Mouse (Mus musculus) thymus, adult 2 months (tissue): ENCODE measurements at regions not wholly inside any gene's neighbourhood (a gene's known extent, or its start where the extent isn't known, plus 50 kb on each side); places are given as distances from the start of the nearest gene placed in this dataset.

ENCODE experiments used
- CTCF ChIP-seq: fragments of 200-500 bp; IDR thresholded peaks from 2 replicates; pipeline ENCODE4 v1.5.1; 2012; ENCODE audit warnings: mild to moderate bottlenecking, control low read depth, low read length, moderate library complexity, borderline replicate concordance; ENCODE audit not compliant: control insufficient read depth, poor library complexity, insufficient read depth; ENCODE audit errors: extremely low read depth
- POLR2A ChIP-seq: fragments of 200-500 bp; IDR thresholded peaks from 2 replicates; pipeline ENCODE4 v1.6.1; 2012; ENCODE audit warnings: mild to moderate bottlenecking, low read length, control low read depth, moderate library complexity; ENCODE audit not compliant: control insufficient read depth, poor library complexity, insufficient read depth; ENCODE audit errors: extremely low read depth

DNA sequence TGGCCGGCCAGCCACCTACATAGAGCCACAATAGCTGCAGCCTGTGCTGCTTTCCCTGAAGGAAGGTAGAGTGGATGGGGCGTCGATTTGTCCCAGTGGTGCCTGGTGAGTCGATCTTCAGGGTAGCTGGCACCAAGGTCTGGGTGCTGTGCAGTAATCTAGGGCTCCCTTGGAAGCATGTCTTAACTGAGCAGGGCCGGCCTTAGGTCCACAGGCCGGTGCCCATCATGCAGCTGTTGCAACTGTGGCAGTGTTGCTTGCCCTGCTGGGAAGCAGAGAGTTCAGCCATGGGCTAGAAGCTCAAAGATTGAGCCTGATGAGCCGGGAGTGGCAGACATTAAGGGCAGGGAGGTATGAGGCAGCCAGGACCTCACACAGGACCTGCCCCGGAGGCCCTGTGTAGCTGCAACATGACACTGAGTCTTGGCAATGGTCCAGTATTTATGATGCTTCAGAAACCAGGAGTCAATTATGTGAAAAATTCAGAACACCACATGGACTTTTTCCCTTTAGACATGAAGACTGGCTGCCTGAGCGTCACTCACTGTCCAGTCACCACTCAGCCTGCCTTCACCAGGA, 488.3 kb upstream of the Dab2 start:
- no peak for TF ChIP-seq CTCF
- TF ChIP-seq POLR2A: no peak
